Mouse (Mus musculus) lung, adult 10 weeks (tissue): ENCODE data around the gene Olfr1259. TPM values are rescaled to one million over a fixed set of nuclear protein-coding genes. Genes with fewer than 3 reads are reported as not detected.

Source experiments
- polyA plus RNA-seq: library from polyadenylated mRNA; stranded (reverse); fragments of 350-450 nt; fragmentation: Illumina TruSeq; extraction: RNeasy Lipid Tissue Mini Kit (QIAGEN cat#74804); gene quantifications from one replicate; pipeline ENCODE4 v1.2.3, GENCODE M21; 2014; ENCODE audit warnings: low read depth, low replicate concordance; ENCODE audit not compliant: insufficient read depth

Olfr1259 gene
- not detected for polyA plus RNA-seq

DNA sequence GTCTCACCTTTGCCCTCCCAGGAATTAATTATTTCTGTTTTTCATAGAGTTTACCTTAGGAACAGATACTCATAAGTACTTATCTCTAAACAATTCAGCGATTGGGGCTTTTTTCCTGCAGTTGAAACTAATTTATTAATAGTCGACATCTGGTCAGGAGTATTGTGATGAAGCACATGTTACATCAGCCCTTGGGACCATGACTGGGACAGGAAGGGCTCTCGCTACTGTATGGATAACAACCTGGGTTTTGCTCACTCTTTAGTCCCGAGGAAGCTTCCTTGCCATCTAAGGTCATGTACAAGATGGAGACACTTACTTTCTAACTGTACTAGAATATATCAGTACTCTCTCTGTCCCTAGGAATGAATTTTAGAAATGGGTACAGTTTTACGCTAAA lies at the start of gene Olfr1259:
Gene Olfr1259 (minus strand): TSS at position 101 of the 400 bp plus-strand sequence.

DNA sequence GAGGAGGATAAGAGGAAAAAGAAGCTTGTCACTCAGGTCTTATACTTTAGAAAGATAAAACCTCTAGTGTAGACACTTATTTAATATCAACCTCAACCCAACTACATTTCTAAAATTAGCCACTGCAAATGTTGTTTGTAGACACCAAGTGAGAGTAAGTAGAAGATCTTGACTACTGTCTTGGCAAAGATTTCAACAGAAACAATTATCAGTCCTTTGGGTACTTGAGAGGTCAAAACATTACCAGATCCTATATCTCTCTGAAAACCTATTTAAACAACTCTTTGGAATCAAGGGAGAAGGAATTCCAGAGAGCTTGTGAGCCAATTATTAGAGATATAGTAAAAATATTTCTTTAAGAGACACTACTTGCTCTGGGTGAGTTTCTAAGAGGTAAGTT lies 42.5 kb upstream of the Olfr1259 start, which contains the start of gene Olfr1261:
Gene Olfr1261 (plus strand): TSS at position 301 of the 400 bp plus-strand sequence.

DNA sequence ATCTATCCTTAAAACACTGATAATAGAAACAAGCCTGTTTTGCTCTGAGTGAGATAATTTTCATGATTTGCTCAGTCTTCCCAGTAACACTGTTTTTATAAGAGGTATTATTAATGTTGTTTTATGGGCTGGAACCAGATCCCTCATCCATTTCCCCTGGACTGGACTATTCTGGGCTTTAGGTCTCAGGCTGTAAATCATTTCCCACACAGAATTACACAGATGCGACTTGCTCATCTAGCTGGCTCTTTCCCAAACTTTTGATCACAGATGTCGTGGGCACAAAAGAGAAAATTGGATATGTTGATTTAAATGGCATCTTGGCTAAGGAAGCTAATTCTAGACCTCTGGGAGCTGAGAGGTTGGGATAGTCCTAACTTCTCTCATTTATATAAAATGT lies 25.7 kb upstream of the Olfr1259 start, which contains the start of gene Olfr1260:
Gene Olfr1260 (plus strand): TSS at position 157 of the 400 bp plus-strand sequence.

DNA sequence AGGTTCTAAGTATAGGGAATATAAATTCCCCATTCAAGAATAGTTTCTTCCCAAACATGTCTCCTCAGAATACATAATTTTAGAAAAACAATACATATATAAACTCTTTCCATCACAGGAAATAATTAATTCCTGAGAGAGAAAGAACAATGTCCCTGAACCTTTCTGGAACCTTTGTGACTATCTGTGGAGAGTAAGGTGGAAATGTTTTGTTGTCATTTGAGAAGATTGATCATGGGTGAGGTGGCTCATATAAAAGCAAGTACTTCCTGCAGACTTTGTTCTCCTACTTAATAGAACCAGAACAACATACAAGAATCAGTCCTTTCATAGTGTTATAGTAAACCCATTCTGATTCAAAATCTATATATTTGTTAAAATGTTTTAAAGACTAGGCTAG lies 21.5 kb downstream of the Olfr1259 start, which contains the start of gene Olfr1258:
Gene Olfr1258 (plus strand): TSS at position 301 of the 400 bp plus-strand sequence.

Other genes starting within 250 kb of the Olfr1259 start
- not detected for gene Olfr1252, start 223.7 kb downstream of the Olfr1259 start, polyA plus RNA-seq
- gene Olfr1253, start 191.6 kb downstream of the Olfr1259 start, polyA plus RNA-seq: not detected
- not detected for gene Olfr1254, start 155.0 kb downstream of the Olfr1259 start, polyA plus RNA-seq
- gene Olfr1255, start 136.6 kb downstream of the Olfr1259 start, polyA plus RNA-seq: not detected
- gene Olfr1256, start 107.1 kb downstream of the Olfr1259 start, polyA plus RNA-seq: not detected
- not detected for gene Olfr48, start 100.5 kb downstream of the Olfr1259 start, polyA plus RNA-seq
- gene Olfr1257, start 70.2 kb downstream of the Olfr1259 start, polyA plus RNA-seq: not detected
- gene Olfr1258, start 21.4 kb downstream of the Olfr1259 start, polyA plus RNA-seq: not detected
- gene Olfr1260, start 25.7 kb upstream of the Olfr1259 start, polyA plus RNA-seq: not detected
- not detected for gene Olfr1261, start 42.6 kb upstream of the Olfr1259 start, polyA plus RNA-seq
- not detected for gene Olfr1262, start 51.5 kb upstream of the Olfr1259 start, polyA plus RNA-seq
- not detected for gene Olfr1263, start 63.5 kb upstream of the Olfr1259 start, polyA plus RNA-seq
- not detected for gene Olfr1264, start 76.9 kb upstream of the Olfr1259 start, polyA plus RNA-seq
- gene Olfr1265, start 86.7 kb upstream of the Olfr1259 start, polyA plus RNA-seq: not detected
- gene Olfr140, start 114.9 kb upstream of the Olfr1259 start, polyA plus RNA-seq: not detected
- not detected for gene Olfr1269, start 172.7 kb upstream of the Olfr1259 start, polyA plus RNA-seq
- not detected for gene Olfr32, start 193.6 kb upstream of the Olfr1259 start, polyA plus RNA-seq
- gene Olfr1270, start 204.4 kb upstream of the Olfr1259 start, polyA plus RNA-seq: not detected